Mouse (Mus musculus): Measurements from ENCODE around the gene Klra10. TPM values are rescaled to one million over a fixed set of nuclear protein-coding genes. Genes with fewer than 3 reads are reported as not detected.
"Not testable (repeated sequence)": the region's sequence is repeated elsewhere in the genome, so short reads cannot be mapped to it uniquely, and the experiment has no call there.

The Klra10 gene
- polyA plus RNA-seq (2015; fragmentation: Nextera tagmentation; extraction: Ambion mirVana) = not detected in 2 replicates

DNA sequence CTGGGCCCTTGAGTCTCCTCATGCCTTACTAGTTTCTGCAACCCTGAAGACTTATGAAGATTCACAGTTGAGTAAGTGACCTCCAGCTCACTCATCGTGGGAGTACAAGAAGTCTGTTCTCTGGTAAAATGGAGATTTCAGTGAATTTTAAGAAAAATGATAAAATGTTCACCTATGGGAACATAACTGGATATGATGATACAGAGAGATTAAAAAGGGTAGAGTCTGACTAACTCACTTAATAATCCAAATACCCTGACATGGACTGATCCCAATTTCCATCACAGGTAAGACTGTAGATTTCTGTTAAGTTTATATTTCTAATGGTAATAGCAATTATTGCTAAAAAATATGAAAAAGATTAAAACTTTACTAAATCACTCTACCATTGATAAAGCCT lies at the start of gene Klra10:
Gene Klra10, minus strand, starts transcription at position 101 of the 400 bp plus-strand sequence.
- H3K4me1 ChIP-seq; H3K9ac ChIP-seq; H3K4me3 ChIP-seq; H3K36me3 ChIP-seq (replicated peaks); H3K27me3 ChIP-seq (replicated peaks); H3K9me3 ChIP-seq; ATAC-seq (replicated peaks); H3K27ac ChIP-seq; H3K4me2 ChIP-seq: not testable (repeated sequence)
- WGBS = 71% methylated on average over 1 of the region's 1 CpGs

DNA sequence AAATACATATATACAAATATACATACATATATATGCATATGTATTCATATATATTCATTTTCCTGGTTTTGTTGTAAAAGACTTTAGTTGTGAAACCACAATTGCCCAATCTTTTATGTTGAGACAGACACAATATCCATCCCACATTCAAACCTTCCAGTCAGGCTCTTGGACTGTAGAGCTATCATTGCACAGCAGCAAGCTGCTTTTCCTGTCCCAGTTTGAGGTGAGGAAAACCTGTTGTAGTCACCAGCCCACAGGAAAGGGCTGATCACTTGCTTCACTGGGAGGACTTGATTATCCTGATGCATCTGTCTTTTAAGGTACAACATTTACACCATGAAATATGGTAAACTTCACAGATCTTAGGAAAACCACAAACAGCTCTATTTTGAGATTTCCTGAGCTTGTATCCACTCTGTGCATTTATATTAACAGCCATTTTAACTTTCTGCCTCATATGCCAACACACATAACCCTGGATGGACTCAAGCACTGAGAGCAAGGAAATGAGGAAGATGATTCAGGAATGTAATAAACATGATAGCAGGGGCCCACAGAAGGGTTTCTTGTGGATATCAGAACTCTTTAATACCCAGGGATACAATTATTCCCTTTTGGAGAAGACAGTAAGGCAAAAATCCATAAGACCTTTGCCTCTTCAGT lies 6.4 kb upstream of the Klra10 start:
- no peaks in the 10 kb centered on the region for H3K4me1 ChIP-seq
- ATAC-seq (replicated peaks) = no peak
- no peaks in the 10 kb centered on the region for H3K9me3 ChIP-seq
- no peak overlapping the region for H3K27ac ChIP-seq
- H3K4me2 ChIP-seq = no peak overlapping the region
- H3K4me3 ChIP-seq = no peak overlapping the region
- no peaks in the 10 kb centered on the region for H3K36me3 ChIP-seq (replicated peaks)
- no peaks in the 10 kb centered on the region for H3K27me3 ChIP-seq (replicated peaks)
- H3K9ac ChIP-seq = no peak overlapping the region

DNA sequence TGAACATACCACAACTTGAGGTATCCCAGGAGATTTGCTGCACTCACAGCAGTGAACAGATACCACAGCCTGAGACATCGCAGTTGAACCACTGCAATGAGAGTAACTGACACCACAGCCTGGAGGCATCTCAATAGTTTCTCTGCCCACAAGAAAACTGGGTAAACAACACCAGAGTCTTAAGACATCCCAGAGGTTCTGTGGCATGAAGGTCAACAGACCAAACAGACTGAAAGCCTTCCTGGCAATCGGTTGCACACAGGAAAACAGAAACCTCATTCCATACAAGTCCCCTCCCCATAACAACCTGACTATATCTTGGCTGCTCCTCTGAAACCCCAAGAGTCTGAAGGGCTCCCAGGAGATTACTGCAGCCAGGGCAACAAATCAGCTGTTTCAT lies 26.4 kb downstream of the Klra10 start:
- Histone ChIP-seq H3K27ac (no peak overlapping the region), H3K9ac (no peak overlapping the region), H3K27me3 (replicated peaks) (no peaks in the 10 kb centered on the region), H3K36me3 (replicated peaks) (no peaks in the 10 kb centered on the region), H3K9me3 (peaks cover 8% of the 10 kb centered on the region; the same call in 1 of the 2 replicates), H3K4me1 (no peaks in the 10 kb centered on the region), H3K4me3 (no peak overlapping the region), H3K4me2 (no peak overlapping the region)
- ATAC-seq (replicated peaks) = no peak
- WGBS = 87% methylated on average over 2 of the region's 2 CpGs

DNA sequence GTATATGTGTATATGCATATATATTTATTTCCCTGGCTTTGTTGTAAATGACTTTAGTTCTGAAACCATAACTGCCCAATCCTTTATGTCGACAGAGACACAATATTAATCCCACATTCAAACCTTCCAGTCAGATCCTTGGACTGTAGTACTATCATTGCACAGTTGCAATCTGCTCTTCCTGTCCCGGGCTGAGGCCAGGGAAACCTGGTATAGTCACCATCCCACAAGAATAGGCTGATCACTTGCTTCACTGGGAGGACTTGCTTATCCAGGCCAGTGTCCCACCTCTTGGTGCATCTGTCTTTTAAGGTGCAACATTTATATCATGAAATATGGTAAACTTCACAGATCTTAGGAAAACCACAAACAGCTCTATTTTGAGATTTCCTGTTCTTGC lies 44.2 kb downstream of the Klra10 start:
- WGBS = 71% methylated on average over 2 of the region's 2 CpGs
- no peak for ATAC-seq (replicated peaks)
- no peaks in the 10 kb centered on the region for H3K27me3 ChIP-seq (replicated peaks)

DNA sequence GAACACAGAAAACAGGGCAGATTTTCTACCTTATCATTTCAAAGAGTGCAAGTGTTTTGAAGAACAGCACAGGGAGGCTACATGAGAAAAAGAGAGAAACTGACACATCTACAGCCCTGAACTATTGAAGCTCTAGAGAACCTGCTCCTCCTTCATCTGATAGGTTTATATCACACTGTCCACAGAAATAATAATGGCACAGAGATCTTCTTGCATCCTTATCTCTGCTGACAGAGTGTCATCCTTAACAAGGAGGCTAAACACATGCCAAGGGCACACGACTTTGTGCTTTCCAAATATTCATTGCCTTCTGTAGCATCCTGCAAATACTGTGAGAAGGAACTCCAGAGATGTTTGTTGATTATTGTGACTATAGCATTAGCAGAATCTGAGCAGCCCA lies 45.1 kb downstream of the Klra10 start:
- 0 out of 2 replicates have a peak, but pooled peaks cover 5% of the 10 kb centered on the region for H3K9me3 ChIP-seq
- no peak for ATAC-seq (replicated peaks)
- H3K36me3 ChIP-seq (replicated peaks) = no peaks in the 10 kb centered on the region
- H3K4me3 ChIP-seq = no peak overlapping the region
- H3K27ac ChIP-seq = no peak overlapping the region
- H3K27me3 ChIP-seq (replicated peaks) = no peaks in the 10 kb centered on the region
- H3K9ac ChIP-seq = no peak overlapping the region
- no peak overlapping the region for H3K4me2 ChIP-seq
- no peaks in the 10 kb centered on the region for H3K4me1 ChIP-seq
- 54% methylated on average over 1 of the region's 1 CpGs for WGBS

More for the DNA sequence above, 44.2 kb downstream of the Klra10 start:
- H3K9ac ChIP-seq = no peak overlapping the region
- no peak overlapping the region for H3K27ac ChIP-seq
- H3K4me1 ChIP-seq = no peaks in the 10 kb centered on the region
- H3K36me3 ChIP-seq (replicated peaks) = no peaks in the 10 kb centered on the region
- H3K4me2 ChIP-seq = no peak overlapping the region
- H3K9me3 ChIP-seq = 0 out of 2 replicates have a peak, but pooled peaks cover 5% of the 10 kb centered on the region
- H3K4me3 ChIP-seq = no peak overlapping the region

DNA sequence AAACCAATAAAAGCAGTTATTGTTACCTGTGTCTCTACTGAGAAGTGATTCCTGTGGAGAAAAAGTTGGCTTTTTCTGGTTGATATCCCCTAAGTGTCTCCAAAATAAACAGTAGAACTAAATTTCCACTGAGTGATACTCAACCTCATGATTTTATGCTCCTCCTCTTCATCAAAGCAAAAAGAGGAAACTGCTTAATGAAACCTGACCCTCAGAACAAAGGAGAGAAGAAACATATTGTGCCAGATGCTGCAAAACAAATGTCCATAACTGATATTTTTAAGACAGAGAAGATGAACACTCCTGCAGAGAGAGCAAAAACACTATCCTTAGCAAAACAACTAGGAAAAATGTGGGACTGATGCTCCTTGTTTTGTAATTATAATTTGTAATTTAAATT lies 48.5 kb downstream of the Klra10 start, which contains the start of gene Klra7:
Gene Klra7, minus strand, starts transcription at position 101 of the 400 bp plus-strand sequence.
- Histone ChIP-seq H3K9me3 (peaks cover 11% of the 10 kb centered on the region; the same call in 1 of the 2 replicates), H3K27me3 (replicated peaks) (no peaks in the 10 kb centered on the region), H3K4me2 (no peak within 1 kb of the TSS), H3K4me1 (no peaks in the 10 kb centered on the region), H3K9ac (no peak within 1 kb of the TSS), H3K36me3 (replicated peaks) (no peaks in the 10 kb centered on the region), H3K27ac (no peak within 1 kb of the TSS), H3K4me3 (no peak within 1 kb of the TSS)
- ATAC-seq (replicated peaks) = no peak

Other genes starting within 250 kb of the Klra10 start
- gene Klra4, start 214.7 kb downstream of the Klra10 start, polyA plus RNA-seq (2015; fragmentation: Nextera tagmentation; extraction: Ambion mirVana) = not detected in 2 replicates
- not detected in 2 replicates for gene Klra8, start 152.0 kb downstream of the Klra10 start, polyA plus RNA-seq (2015; fragmentation: Nextera tagmentation; extraction: Ambion mirVana)
- gene Klra9, start 88.8 kb downstream of the Klra10 start, polyA plus RNA-seq (2015; fragmentation: Nextera tagmentation; extraction: Ambion mirVana) = not detected in 2 replicates
- not detected in 2 replicates for gene Klra7, start 48.6 kb downstream of the Klra10 start, polyA plus RNA-seq (2015; fragmentation: Nextera tagmentation; extraction: Ambion mirVana)
- not detected in 2 replicates for gene Klra3, start 55.6 kb upstream of the Klra10 start, polyA plus RNA-seq (2015; fragmentation: Nextera tagmentation; extraction: Ambion mirVana)
- gene Klra1, start 104.9 kb upstream of the Klra10 start, polyA plus RNA-seq (2015; fragmentation: Nextera tagmentation; extraction: Ambion mirVana) = not detected in 2 replicates

All from midbrain, embryonic 15.5 days (tissue).